Mouse (Mus musculus): Measurements from ENCODE around the gene Tbce. TPM values are rescaled to one million over a fixed set of nuclear protein-coding genes. Genes with fewer than 3 reads are reported as not detected.

Gene Tbce
- polyA plus RNA-seq, 1 experiment from 2014 or later, result 59.8 TPM

DNA sequence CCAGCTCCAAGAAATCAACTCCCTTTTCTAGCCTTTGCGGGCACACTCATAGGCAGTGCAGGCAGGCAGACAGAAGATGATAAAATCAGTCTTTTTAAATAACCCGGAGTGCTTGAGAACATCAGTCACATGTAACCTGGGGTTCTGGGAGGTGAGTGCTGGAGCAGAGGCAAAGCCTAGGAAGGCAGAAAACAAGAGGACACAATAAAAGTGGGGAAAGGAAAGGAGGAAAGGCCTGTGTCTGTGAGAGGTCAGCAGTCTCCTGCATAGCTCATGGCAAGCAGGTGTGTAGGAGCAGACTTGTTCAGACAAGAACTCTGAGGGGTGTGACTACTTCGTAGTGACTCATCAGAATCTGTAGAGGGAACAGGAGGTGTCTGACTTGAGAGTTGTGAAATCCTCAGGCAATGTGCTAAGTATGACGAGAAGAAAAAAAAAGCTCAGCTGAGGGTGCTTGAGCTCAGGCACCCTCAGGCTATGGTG lies 70.8 kb downstream of the Tbce start:
- Histone ChIP-seq H3K4me2 (replicated peaks; ENCODE audit: low read depth, low read length) (no peak overlapping the region), H3K4me1 (ENCODE audit: control insufficient read depth, insufficient read depth, low read length) (no peaks in the 10 kb centered on the region), H3K4me3 (ENCODE audit: low read length) (no peak overlapping the region), H3K27ac (ENCODE audit: low read depth, low read length) (no peak overlapping the region), H3K9me3 (ENCODE audit: control insufficient read depth, low read length) (no peaks in the 10 kb centered on the region), H3K9ac (ENCODE audit: low read depth, low read length) (no peak overlapping the region), H3K36me3 (ENCODE audit: control insufficient read depth, insufficient read depth, low read length) (no peaks in the 10 kb centered on the region; the same call in none of the 2 replicates), H3K27me3 (ENCODE audit: control insufficient read depth, insufficient read depth, low read length) (no peaks in the 10 kb centered on the region)
- WGBS, result 84% methylated on average over 4 of the region's 4 CpGs
- no peak for ATAC-seq (ENCODE audit: low FRiP score, low TSS enrichment)

DNA sequence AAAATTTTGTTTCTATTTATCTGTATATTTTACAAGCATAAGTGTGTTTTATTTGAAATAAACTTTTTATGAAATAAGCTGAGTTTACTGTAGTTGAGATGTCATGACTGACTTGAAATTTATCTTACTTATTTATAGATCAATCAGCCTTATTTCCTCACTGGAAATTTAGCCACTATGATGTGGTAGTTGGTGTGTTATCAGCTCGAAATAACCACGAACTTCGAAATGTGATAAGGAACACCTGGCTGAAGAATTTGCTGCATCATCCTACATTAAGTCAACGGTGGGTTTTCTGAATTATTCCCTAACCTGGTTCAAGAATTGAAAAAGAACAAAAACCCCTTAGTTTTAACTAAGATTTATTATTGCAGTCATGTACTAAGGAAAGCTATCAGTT lies 73.3 kb downstream of the Tbce start:
- WGBS, result 66% methylated on average over 4 of the region's 4 CpGs
- H3K4me1 ChIP-seq (ENCODE audit: control insufficient read depth, insufficient read depth, low read length), result no peaks in the 10 kb centered on the region
- H3K36me3 ChIP-seq (ENCODE audit: control insufficient read depth, insufficient read depth, low read length), result no peaks in the 10 kb centered on the region; the same call in 1 of the 2 replicates
- no peaks in the 10 kb centered on the region for H3K9me3 ChIP-seq (ENCODE audit: control insufficient read depth, low read length)
- no peaks in the 10 kb centered on the region for H3K27me3 ChIP-seq (ENCODE audit: control insufficient read depth, insufficient read depth, low read length)
- H3K9ac ChIP-seq (ENCODE audit: low read depth, low read length), result no peak overlapping the region
- ATAC-seq (ENCODE audit: low FRiP score, low TSS enrichment), result no peak
- H3K4me2 ChIP-seq (replicated peaks; ENCODE audit: low read depth, low read length), result no peak overlapping the region
- H3K4me3 ChIP-seq (ENCODE audit: low read length), result no peak overlapping the region
- H3K27ac ChIP-seq (ENCODE audit: low read depth, low read length), result no peak overlapping the region

DNA sequence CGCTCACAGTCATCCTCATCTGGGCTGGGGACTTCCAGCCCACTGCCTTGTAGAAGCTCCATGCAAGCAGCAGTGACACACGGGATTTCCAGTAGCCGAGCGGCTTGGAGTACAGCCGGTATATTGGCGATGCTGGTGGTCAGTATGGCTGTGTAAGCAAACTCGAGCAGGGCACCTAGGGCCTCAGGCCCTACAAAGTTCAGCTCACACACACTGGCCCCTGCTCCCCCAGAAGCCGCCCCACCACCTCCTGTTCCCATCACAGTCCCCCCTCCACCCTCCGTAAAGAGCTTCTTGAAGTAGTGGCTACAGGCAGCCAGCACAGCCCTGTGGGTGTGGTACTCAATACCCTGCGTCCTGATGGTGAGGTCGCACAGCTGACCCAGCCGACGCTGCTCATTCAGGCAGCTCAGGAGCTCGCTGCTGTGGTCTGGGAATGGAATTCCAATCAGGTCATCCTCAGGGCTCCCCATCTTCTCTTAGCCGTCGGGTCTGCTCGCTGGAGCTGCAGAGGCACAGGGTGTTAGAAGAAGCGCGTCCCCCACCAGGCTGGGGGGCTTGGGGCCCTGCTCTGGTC lies 74.0 kb downstream of the Tbce start:
- H3K27ac ChIP-seq (ENCODE audit: low read depth, low read length), result no peak overlapping the region
- H3K4me1 ChIP-seq (ENCODE audit: control insufficient read depth, insufficient read depth, low read length), result no peaks in the 10 kb centered on the region
- H3K4me2 ChIP-seq (replicated peaks; ENCODE audit: low read depth, low read length), result no peak overlapping the region
- H3K9me3 ChIP-seq (ENCODE audit: control insufficient read depth, low read length), result no peaks in the 10 kb centered on the region
- WGBS, result 67% methylated on average over 19 of the region's 19 CpGs
- no peak for ATAC-seq (ENCODE audit: low FRiP score, low TSS enrichment)
- H3K36me3 ChIP-seq (ENCODE audit: control insufficient read depth, insufficient read depth, low read length), result no peaks in the 10 kb centered on the region; the same call in 1 of the 2 replicates
- H3K4me3 ChIP-seq (ENCODE audit: low read length), result no peak overlapping the region
- H3K9ac ChIP-seq (ENCODE audit: low read depth, low read length), result no peak overlapping the region
- no peaks in the 10 kb centered on the region for H3K27me3 ChIP-seq (ENCODE audit: control insufficient read depth, insufficient read depth, low read length)

DNA sequence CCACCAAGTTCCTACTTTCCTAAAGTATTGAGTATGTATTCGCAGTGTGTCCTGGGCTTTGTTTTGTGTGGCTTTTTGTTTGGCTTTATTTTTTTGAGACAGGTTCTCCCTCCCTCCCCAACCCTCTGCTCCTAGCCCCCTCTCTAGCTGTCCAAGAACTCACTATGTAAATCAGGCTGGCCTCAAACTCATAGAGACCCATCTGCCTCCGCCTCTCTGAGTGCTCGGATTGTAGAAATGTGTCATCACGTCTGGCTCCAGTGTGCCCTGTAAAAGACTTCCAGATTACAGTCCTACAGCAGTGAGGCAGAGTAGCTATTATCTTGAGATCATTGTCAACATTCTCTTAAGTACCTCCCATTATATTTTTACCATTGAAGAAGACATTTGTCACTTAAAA lies 78.4 kb downstream of the Tbce start:
- ATAC-seq (ENCODE audit: low FRiP score, low TSS enrichment), result no peak
- Histone ChIP-seq H3K9me3 (ENCODE audit: control insufficient read depth, low read length) (no peaks in the 10 kb centered on the region), H3K4me2 (replicated peaks; ENCODE audit: low read depth, low read length) (no peak overlapping the region), H3K27me3 (ENCODE audit: control insufficient read depth, insufficient read depth, low read length) (no peaks in the 10 kb centered on the region), H3K4me3 (ENCODE audit: low read length) (no peak overlapping the region), H3K9ac (ENCODE audit: low read depth, low read length) (no peak overlapping the region), H3K36me3 (ENCODE audit: control insufficient read depth, insufficient read depth, low read length) (no peaks in the 10 kb centered on the region), H3K4me1 (ENCODE audit: control insufficient read depth, insufficient read depth, low read length) (no peaks in the 10 kb centered on the region), H3K27ac (ENCODE audit: low read depth, low read length) (no peak overlapping the region)
- WGBS, result 89% methylated on average over 4 of the region's 4 CpGs

DNA sequence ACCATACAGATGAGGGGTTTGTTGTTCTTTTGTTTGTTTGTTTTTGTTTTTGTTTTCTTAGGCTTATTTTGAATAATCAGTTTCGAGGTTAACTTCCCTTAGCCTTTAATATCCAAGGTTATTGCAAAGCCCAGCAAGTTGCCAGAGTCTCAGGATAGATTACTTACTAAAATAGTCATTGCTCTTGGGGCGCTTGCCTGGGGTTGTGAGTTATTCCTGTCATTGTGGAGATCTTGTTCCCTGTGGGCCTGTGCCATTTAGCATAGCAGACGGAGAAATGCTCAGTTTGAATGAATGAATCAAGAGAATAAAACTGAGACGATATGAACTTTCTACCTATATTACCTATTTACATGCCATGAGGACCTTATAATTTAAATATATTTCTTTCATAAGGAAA lies 79.2 kb downstream of the Tbce start:
- H3K4me1 ChIP-seq (ENCODE audit: control insufficient read depth, insufficient read depth, low read length), result 0 out of 2 replicates have a peak, but pooled peaks cover 3% of the 10 kb centered on the region
- H3K4me3 ChIP-seq (ENCODE audit: low read length), result no peak overlapping the region
- H3K9me3 ChIP-seq (ENCODE audit: control insufficient read depth, low read length), result no peaks in the 10 kb centered on the region
- no peak overlapping the region for H3K9ac ChIP-seq (ENCODE audit: low read depth, low read length)
- H3K27ac ChIP-seq (ENCODE audit: low read depth, low read length), result no peak overlapping the region
- 91% methylated on average over 4 of the region's 4 CpGs for whole genome bisulfite sequencing
- ATAC-seq (ENCODE audit: low FRiP score, low TSS enrichment), result no peak
- H3K27me3 ChIP-seq (ENCODE audit: control insufficient read depth, insufficient read depth, low read length), result no peaks in the 10 kb centered on the region
- no peak overlapping the region for H3K4me2 ChIP-seq (replicated peaks; ENCODE audit: low read depth, low read length)
- no peaks in the 10 kb centered on the region for H3K36me3 ChIP-seq (ENCODE audit: control insufficient read depth, insufficient read depth, low read length)

GRCm38 (mm10) chr13:13956686-13957085 lies 82.8 kb downstream of the Tbce start:
- Histone ChIP-seq H3K36me3 (ENCODE audit: control insufficient read depth, insufficient read depth, low read length) (no peaks in the 10 kb centered on the region), H3K27ac (ENCODE audit: low read depth, low read length) (no peak overlapping the region), H3K27me3 (ENCODE audit: control insufficient read depth, insufficient read depth, low read length) (no peaks in the 10 kb centered on the region), H3K4me2 (replicated peaks; ENCODE audit: low read depth, low read length) (no peak overlapping the region), H3K4me3 (ENCODE audit: low read length) (no peak overlapping the region), H3K9me3 (ENCODE audit: control insufficient read depth, low read length) (no peaks in the 10 kb centered on the region), H3K4me1 (ENCODE audit: control insufficient read depth, insufficient read depth, low read length) (0 out of 2 replicates have a peak, but pooled peaks cover 3% of the 10 kb centered on the region), H3K9ac (ENCODE audit: low read depth, low read length) (no peak overlapping the region; the same call in 1 of the 2 replicates)
- no peak for ATAC-seq (ENCODE audit: low FRiP score, low TSS enrichment)
- 72% methylated on average over 4 of the region's 4 CpGs for WGBS

DNA sequence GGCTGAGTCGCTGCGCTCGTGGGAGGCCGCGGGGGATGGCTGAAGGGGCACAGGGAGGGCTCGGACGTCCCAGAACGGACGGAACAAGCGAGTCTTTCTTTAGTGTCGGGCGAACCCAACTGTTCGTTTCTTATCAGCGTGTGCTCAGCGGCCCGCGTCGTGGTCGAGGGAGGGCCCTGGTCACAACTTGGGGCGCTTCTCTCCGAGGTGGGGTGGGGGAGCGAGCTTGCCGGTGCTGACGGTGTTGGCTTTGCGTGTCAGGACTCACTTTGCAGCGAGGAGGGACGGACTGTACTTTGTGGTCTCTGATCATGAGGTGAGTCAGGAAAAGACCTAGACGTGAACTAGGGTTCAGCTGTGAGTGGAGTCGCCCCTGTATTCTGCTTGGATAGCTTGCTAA lies 84.5 kb downstream of the Tbce start:
- Histone ChIP-seq H3K4me3 (ENCODE audit: low read length) (peak overlapping the region; percentile 92), H3K36me3 (ENCODE audit: control insufficient read depth, insufficient read depth, low read length) (no peaks in the 10 kb centered on the region), H3K27ac (ENCODE audit: low read depth, low read length) (peak overlapping the region; percentile 74), H3K9ac (ENCODE audit: low read depth, low read length) (peak overlapping the region; percentile 83), H3K9me3 (ENCODE audit: control insufficient read depth, low read length) (no peaks in the 10 kb centered on the region), H3K27me3 (ENCODE audit: control insufficient read depth, insufficient read depth, low read length) (no peaks in the 10 kb centered on the region), H3K4me1 (ENCODE audit: control insufficient read depth, insufficient read depth, low read length) (0 out of 2 replicates have a peak, but pooled peaks cover 3% of the 10 kb centered on the region), H3K4me2 (replicated peaks; ENCODE audit: low read depth, low read length) (peak overlapping the region; percentile 65)
- WGBS, result 2% methylated on average over 29 of the region's 29 CpGs
- ATAC-seq (ENCODE audit: low FRiP score, low TSS enrichment), result peak; percentile 29; the same call in 1 of the 2 replicates

DNA sequence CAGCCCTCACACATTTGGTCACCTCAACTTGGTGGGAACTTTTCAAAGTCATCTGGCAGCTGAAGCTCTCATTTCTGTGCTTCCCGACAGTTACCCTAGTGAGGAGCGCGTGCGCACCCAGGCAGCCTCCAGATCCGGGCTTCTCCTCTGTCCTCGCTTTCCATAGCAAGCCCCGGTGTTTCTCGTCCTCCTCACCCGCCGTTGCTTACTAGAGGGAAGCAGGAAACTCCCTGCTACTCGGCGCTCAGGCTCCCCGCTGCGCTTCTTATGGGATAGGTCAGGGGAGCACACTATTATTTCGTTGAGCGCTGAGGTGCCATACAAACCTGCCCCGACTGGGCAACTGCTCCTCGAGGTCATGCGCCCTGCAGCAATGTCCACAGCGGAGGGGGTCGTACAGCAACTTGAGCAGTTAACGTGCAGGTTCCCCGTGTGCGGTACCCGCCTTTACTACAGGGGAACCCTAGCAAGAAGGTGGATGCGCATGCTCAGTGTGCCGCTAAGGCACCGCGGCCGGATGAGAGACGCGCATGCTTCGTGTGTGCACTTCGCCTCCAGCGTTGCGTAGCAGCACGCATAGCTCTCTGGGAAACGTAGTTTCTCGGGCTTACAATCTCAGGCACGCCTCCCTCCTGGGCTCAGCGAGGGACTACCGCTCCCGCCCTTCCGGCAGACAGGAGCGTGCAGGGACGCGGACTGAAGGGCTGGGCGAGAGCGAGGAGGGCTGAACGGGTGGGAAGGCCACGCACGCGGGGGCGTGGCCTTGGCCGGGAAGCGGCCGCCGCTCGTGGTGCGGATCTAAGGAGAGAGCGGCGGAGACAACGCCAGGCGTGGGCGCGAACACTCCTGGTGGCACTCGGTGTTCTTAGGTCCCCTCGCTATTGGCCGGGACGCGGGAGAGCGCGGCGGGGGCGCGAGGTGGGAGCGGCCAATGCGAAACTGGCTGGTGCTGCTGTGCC lies 85.3 kb downstream of the Tbce start, which contains the start of gene B3galnt2:
TSS of gene B3galnt2 (plus strand) at position 596 of the 959 bp plus-strand sequence.
- H3K27me3 ChIP-seq (ENCODE audit: control insufficient read depth, insufficient read depth, low read length), result no peaks in the 10 kb centered on the region
- peak within 1 kb of the TSS; percentile 65 for H3K4me2 ChIP-seq (replicated peaks; ENCODE audit: low read depth, low read length)
- peak within 1 kb of the TSS; percentile 83 for H3K9ac ChIP-seq (ENCODE audit: low read depth, low read length)
- WGBS, result under 1% methylated on average over 71 of the region's 78 CpGs
- peak within 1 kb of the TSS; percentile 92 for H3K4me3 ChIP-seq (ENCODE audit: low read length)
- H3K36me3 ChIP-seq (ENCODE audit: control insufficient read depth, insufficient read depth, low read length), result no peaks in the 10 kb centered on the region
- H3K9me3 ChIP-seq (ENCODE audit: control insufficient read depth, low read length), result no peaks in the 10 kb centered on the region
- H3K27ac ChIP-seq (ENCODE audit: low read depth, low read length), result peak within 1 kb of the TSS; percentile 79
- 0 out of 2 replicates have a peak, but pooled peaks cover 3% of the 10 kb centered on the region for H3K4me1 ChIP-seq (ENCODE audit: control insufficient read depth, insufficient read depth, low read length)
- ATAC-seq (ENCODE audit: low FRiP score, low TSS enrichment), result peak; percentile 99
